Mouse (Mus musculus) erythroblast, embryonic 14.5 days (primary cell): ENCODE results near the gene Nipbl.

ENCODE experiments used
- GATA1 ChIP-seq: IDR thresholded peaks from 2 replicates; pipeline ENCODE4 v1.6.1; 2012; ENCODE audit warnings: low read length, inconsistent platforms, mixed read lengths
- TAL1 ChIP-seq: IDR thresholded peaks from 3 replicates; pipeline ENCODE4 v1.6.1; 2012; ENCODE audit warnings: low read length, inconsistent platforms, mixed read lengths

DNA sequence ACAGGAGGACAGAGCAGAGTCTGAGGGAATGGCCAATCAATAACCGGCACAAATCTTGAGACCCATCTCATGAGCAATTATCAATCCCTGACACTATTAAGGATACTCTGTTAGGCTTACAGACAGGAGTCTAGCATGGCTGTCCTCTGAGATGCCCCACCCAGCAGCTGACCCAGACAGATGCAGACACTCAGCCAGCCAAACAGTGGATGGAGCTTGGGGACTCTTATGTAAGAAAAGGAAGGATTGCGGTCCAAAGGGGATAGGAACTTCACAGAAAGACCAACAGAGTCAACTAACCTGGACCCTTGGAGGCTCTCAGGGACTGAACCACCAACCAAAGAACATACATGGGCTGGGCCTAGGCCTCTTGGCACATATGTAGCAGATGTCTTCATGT lies 42.7 kb downstream of the Nipbl start:
- TF ChIP-seq TAL1: no peak
- no peak for TF ChIP-seq GATA1
